Mouse (Mus musculus) CH12.LX (cell line): ENCODE results near the gene Atg2b. TPM values are rescaled to one million over a fixed set of nuclear protein-coding genes. Genes with fewer than 3 reads are reported as not detected.

Source experiments
- DNase-seq: peaks from one replicate; pipeline ENCODE4 v3.0.0-alpha.2; 2013; ENCODE audit errors: extremely low read depth
- H3K27ac ChIP-seq: 2 replicates; pipeline ENCODE4 v1.5.1; 2012; ENCODE audit warnings: low read depth, mild to moderate bottlenecking, control low read depth, moderate library complexity; ENCODE audit not compliant: insufficient read depth
- H3K27me3 ChIP-seq: replicated peaks from 2 replicates; pipeline ENCODE3; 2012; ENCODE audit warnings: inconsistent platforms
- H3K36me3 ChIP-seq, 2 experiments: replicated peaks in 1 of 2; 2 replicates each; pipeline versions ENCODE3 to v1.6.1; 2012; ENCODE audit warnings: inconsistent platforms in 1 of 2, low read length in 1 of 2, mild to moderate bottlenecking in 1 of 2, mixed read lengths in 1 of 2, moderate library complexity in 1 of 2; ENCODE audit not compliant: control insufficient read depth in 1 of 2, insufficient read depth in 1 of 2
- H3K4me1 ChIP-seq, 2 experiments: 2 replicates each; pipeline ENCODE4 v1.6.1; 2012; ENCODE audit warnings: inconsistent platforms in 1 of 2, moderate library complexity in 1 of 2; ENCODE audit not compliant: insufficient read depth in 2 of 2, control insufficient read depth in 1 of 2
- H3K4me2 ChIP-seq: 2 replicates; pipeline ENCODE4 v1.6.1; 2012; ENCODE audit warnings: low read depth, mild to moderate bottlenecking, control low read depth; ENCODE audit not compliant: poor library complexity, insufficient read depth, severe bottlenecking
- H3K4me3 ChIP-seq, 3 experiments: fragments of 150-350 bp in 1 of 3; sonication (generic) in 1 of 3; replicated peaks in 1 of 3; 2 replicates each; pipeline versions ENCODE3 to v1.5.1; 2011 to 2012; ENCODE audit warnings: low read depth in 2 of 3, low read length in 2 of 3, mild to moderate bottlenecking in 2 of 3, moderate library complexity in 2 of 3, control low read depth in 1 of 3, improper control_type of control experiment in 1 of 3, inconsistent platforms in 1 of 3, mixed read lengths in 1 of 3; ENCODE audit not compliant: poor library complexity in 1 of 3
- H3K79me2 ChIP-seq: replicated peaks from 2 replicates; pipeline ENCODE4 v1.6.1; 2012; ENCODE audit warnings: mild to moderate bottlenecking, moderate library complexity; ENCODE audit not compliant: control insufficient read depth, poor library complexity, insufficient read depth, severe bottlenecking; ENCODE audit errors: extremely low read depth
- H3K9ac ChIP-seq: 2 replicates; pipeline ENCODE4 v1.6.1; 2012; ENCODE audit warnings: low read depth, mild to moderate bottlenecking, control low read depth, moderate library complexity; ENCODE audit not compliant: insufficient read depth
- H3K9me3 ChIP-seq: replicated peaks from 2 replicates; pipeline ENCODE3; 2012; ENCODE audit warnings: low read length, inconsistent platforms, mixed read lengths
- CTCF ChIP-seq, 2 experiments: IDR thresholded peaks in 1 of 2; conservative IDR thresholded peaks in 1 of 2; 2 replicates each; pipeline ENCODE4 v1.5.1; 2011 to 2012; ENCODE audit warnings: low read depth in 2 of 2, low read length in 2 of 2, improper control_type of control experiment in 1 of 2, inconsistent platforms in 1 of 2, mild to moderate bottlenecking in 1 of 2, moderate library complexity in 1 of 2
- ELF1 ChIP-seq: IDR thresholded peaks from 2 replicates; pipeline ENCODE4 v1.6.1; 2014; ENCODE audit warnings: low read depth, mild to moderate bottlenecking, inconsistent platforms, low read length, improper control_type of control experiment
- ETS1 ChIP-seq: conservative IDR thresholded peaks from 2 replicates; pipeline ENCODE4 v1.6.1; 2012; ENCODE audit warnings: low read depth, mild to moderate bottlenecking, inconsistent platforms, low read length, improper control_type of control experiment, moderate library complexity
- GABPA ChIP-seq: IDR thresholded peaks from 2 replicates; pipeline ENCODE4 v1.6.1; 2012; ENCODE audit warnings: low read depth, low read length, improper control_type of control experiment, inconsistent platforms; ENCODE audit not compliant: insufficient replicate concordance
- JUND ChIP-seq: conservative IDR thresholded peaks from 2 replicates; pipeline ENCODE4 v1.6.1; 2011; ENCODE audit warnings: low read depth, low read length, improper control_type of control experiment
- KAT2A ChIP-seq: IDR thresholded peaks from 2 replicates; pipeline ENCODE4 v1.6.1; 2012; ENCODE audit warnings: low read length, improper control_type of control experiment, inconsistent platforms; ENCODE audit not compliant: insufficient replicate concordance
- MAZ ChIP-seq: IDR thresholded peaks from 2 replicates; pipeline ENCODE4 v1.6.1; 2012; ENCODE audit warnings: low read depth, mild to moderate bottlenecking, inconsistent platforms, low read length, improper control_type of control experiment, moderate library complexity
- MEF2A ChIP-seq: IDR thresholded peaks from 2 replicates; pipeline ENCODE4 v1.6.1; 2014; ENCODE audit warnings: low read depth, mild to moderate bottlenecking, inconsistent platforms, low read length, improper control_type of control experiment, borderline replicate concordance
- MXI1 ChIP-seq: IDR thresholded peaks from 2 replicates; pipeline ENCODE4 v1.6.1; 2011; ENCODE audit warnings: mild to moderate bottlenecking, low read depth, low read length, improper control_type of control experiment
- NELFE ChIP-seq: IDR thresholded peaks from 2 replicates; pipeline ENCODE4 v1.6.1; 2011; ENCODE audit warnings: low read depth, low read length, improper control_type of control experiment
- PAX5 ChIP-seq: IDR thresholded peaks from 2 replicates; pipeline ENCODE4 v1.6.1; 2012; ENCODE audit warnings: low read length, inconsistent platforms, mixed read lengths
- POLR2A ChIP-seq: IDR thresholded peaks from 2 replicates; pipeline ENCODE4 v1.6.1; 2011; ENCODE audit warnings: low read depth, mild to moderate bottlenecking, improper control_type of control experiment, low read length
- TBP ChIP-seq: conservative IDR thresholded peaks from 2 replicates; pipeline ENCODE4 v1.6.1; 2011; ENCODE audit warnings: low read depth, low read length, improper control_type of control experiment
- UBTF ChIP-seq: IDR thresholded peaks from 2 replicates; pipeline ENCODE4 v1.6.1; 2012; ENCODE audit warnings: low read depth, mild to moderate bottlenecking, inconsistent platforms, low read length, improper control_type of control experiment, moderate library complexity
- ZC3H11A ChIP-seq: IDR thresholded peaks from 2 replicates; pipeline ENCODE4 v1.6.1; 2012; ENCODE audit warnings: low read depth, mild to moderate bottlenecking, inconsistent platforms, low read length, improper control_type of control experiment
- ZMIZ1 ChIP-seq: IDR thresholded peaks from 2 replicates; pipeline ENCODE4 v1.6.1; 2012; ENCODE audit warnings: low read depth, mild to moderate bottlenecking, inconsistent platforms, low read length, improper control_type of control experiment
- dilution Hi-C: fragments of 300-500 bp; cut with MboI; formaldehyde crosslinking; loops from 2 replicates; pipeline ENCODE4 v1.14.3; 2020; ENCODE audit warnings: low sequenced_read_pairs; ENCODE audit not compliant: extremely low pct_unique_long_range_greater_than_20kb, extremely low pct_ligation_motif_present
- in situ Hi-C: fragments of 300-500 bp; cut with MboI; formaldehyde crosslinking; loops from 3 replicates; pipeline ENCODE4 v1.14.3; 2019; ENCODE audit warnings: low sequenced_read_pairs, low pct_ligation_motif_present, low pct_unique_long_range_greater_than_20kb, mixed read lengths
- polyA plus RNA-seq: library from polyadenylated mRNA; unstranded; fragments of >175 nt; gene quantifications from 2 replicates; pipeline ENCODE4 v1.2.1, GENCODE M21; 2012; ENCODE audit warnings: low read depth; ENCODE audit not compliant: insufficient read length
- total RNA-seq, 2 experiments: library from RNA; depleted of rRNA; stranded (reverse); fragments of 300-350 nt in 1 of 2; fragments of >200 nt in 1 of 2; gene quantifications; 2 replicates each; pipeline ENCODE4 v1.2.3; 2012 to 2014

Atg2b gene
- total and polyA plus RNA-seq, 3 experiments, result 26.9 to 28.5 (median 28.4) TPM

DNA sequence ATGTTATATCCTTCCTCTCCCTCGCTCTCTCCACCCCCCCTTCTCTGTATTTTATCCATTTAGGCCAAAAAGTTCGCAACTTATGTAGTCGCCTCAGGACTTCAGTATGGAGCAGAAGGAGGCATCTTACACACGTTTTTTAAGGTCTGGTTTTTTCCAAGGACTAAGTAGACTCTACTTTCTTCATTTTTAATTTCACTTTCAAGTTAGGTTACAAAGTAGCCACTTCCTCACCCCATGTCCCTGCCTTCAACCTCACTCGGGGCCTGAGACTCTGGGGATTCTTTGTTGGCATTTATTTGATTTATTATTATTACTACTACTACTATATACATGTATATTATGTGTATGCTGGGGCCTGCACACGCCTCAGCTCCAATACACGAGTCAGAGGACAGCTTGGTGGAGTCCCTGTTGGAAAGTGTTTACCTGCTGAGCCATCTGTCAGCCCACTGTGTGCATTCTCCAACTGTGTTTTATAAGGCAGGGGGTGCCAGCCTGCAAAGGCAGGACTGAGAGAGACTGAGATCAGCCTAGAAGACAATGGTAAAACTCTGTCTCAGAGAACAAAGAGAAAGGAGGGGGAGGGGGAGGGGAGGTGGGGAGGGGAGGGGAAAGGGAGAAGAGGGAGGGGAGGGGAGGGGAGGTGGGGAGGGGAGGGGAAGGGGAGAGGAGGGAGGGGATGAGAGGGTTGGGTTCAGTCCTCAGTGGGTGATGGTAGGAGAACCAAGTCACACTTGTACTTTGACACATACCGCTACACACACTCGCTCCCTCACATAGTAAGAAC is 48.6 kb upstream of the Atg2b start:
- Histone ChIP-seq H3K9me3 (no peaks in the 10 kb centered on the region), H3K9ac (no peak overlapping the region), H3K27ac (no peak overlapping the region), H3K4me2 (no peak overlapping the region; the same call in 1 of the 2 replicates), H3K4me1 (peaks cover 0 to 5% of the 10 kb centered on the region in 2 experiments; a peak in 1 of 4 replicates), H3K79me2 (no peaks in the 10 kb centered on the region), H3K27me3 (no peaks in the 10 kb centered on the region), H3K4me3 (no peak overlapping the region), H3K36me3 (no peaks in the 10 kb centered on the region)
- DNase-seq, result no peak
- in situ Hi-C loops, result no loop called here
- TF ChIP-seq JUND, result no peak
- TF ChIP-seq KAT2A, result no peak
- no peak for TF ChIP-seq CTCF (conservative IDR thresholded peaks at IDR 0.05 in 1 of 2, IDR thresholded peaks at IDR 0.05 in 1 of 2; ENCODE audit: low read depth in 2 of 2, low read length in 2 of 2)
- TF ChIP-seq PAX5, result no peak
- no peak for TF ChIP-seq UBTF
- TF ChIP-seq MEF2A, result no peak
- no peak for TF ChIP-seq ELF1
- no peak for TF ChIP-seq POLR2A
- TF ChIP-seq MXI1, result no peak
- no peak for TF ChIP-seq TBP
- no peak for TF ChIP-seq MAZ
- no peak for TF ChIP-seq NELFE
- TF ChIP-seq ETS1, result no peak
- no peak for TF ChIP-seq ZMIZ1
- no peak for TF ChIP-seq GABPA
- dilution Hi-C loops, result no loop called here

DNA sequence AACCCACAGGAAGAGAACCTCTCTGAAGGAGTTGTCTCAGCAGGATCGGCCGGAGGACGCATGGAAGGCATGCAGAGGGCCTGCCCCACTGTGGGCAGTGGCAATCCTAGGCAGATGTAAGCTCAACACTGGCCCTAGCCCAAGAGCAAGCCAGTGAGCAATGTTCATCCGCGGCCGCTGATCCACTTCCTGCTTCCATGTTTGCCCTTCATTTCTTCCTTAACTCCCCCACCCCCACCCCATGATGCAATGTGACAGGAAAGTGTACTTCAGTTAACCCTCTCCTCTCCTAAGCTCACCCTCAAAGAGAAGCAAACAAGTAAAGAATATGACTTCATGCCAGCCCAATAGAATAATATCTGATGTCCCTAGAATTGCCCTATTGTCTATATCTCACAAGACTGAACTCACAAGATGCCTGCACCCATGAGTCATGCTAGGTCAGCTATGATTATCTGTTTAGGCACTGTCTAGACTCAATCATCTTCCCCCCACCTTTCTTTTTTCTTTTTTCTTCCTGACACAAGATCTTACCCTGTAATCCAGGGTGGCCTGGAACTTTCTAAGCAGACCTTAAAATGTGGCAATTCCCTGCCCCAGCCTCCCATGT is 45.9 kb upstream of the Atg2b start:
- peaks cover 0 to 5% of the 10 kb centered on the region in 2 experiments; a peak in 1 of 4 replicates for H3K4me1 ChIP-seq
- H3K27me3 ChIP-seq, result no peaks in the 10 kb centered on the region
- no peak overlapping the region for H3K4me3 ChIP-seq
- H3K79me2 ChIP-seq, result no peaks in the 10 kb centered on the region
- no peak overlapping the region for H3K4me2 ChIP-seq
- no peak for DNase-seq
- no peaks in the 10 kb centered on the region for H3K36me3 ChIP-seq
- no peak overlapping the region for H3K27ac ChIP-seq
- dilution Hi-C loops, result no loop called here
- no peak for TF ChIP-seq ZC3H11A
- no peaks in the 10 kb centered on the region for H3K9me3 ChIP-seq
- in situ Hi-C loops, result no loop called here
- no peak overlapping the region for H3K9ac ChIP-seq
